Mouse (Mus musculus): ENCODE results near the gene Ddit4l.

GRCm38 (mm10) chr3:137623581-137624362 lies 2.4 kb downstream of the Ddit4l start:
- TF ChIP-seq POLR2A (IDR thresholded peaks at IDR 0.05; ENCODE audit: borderline replicate concordance, extremely low read depth, insufficient read depth, insufficient read length, poor library complexity, severe bottlenecking) (0 out of 2 replicates have a peak, but pooled peaks have one; percentile 26), CTCF (IDR thresholded peaks at IDR 0.05; ENCODE audit: borderline replicate concordance, extremely low read depth, insufficient read depth, insufficient read length) (no peak)
